Mouse (Mus musculus) limb, embryonic 15.5 days (tissue): ENCODE data around the gene Serpina3g. TPM values are rescaled to one million over a fixed set of nuclear protein-coding genes. Genes with fewer than 3 reads are reported as not detected.
"Not testable (repeated sequence)": the region's sequence is repeated elsewhere in the genome, so short reads cannot be mapped to it uniquely, and the experiment has no call there.

Source experiments
- ATAC-seq: fragments of 200-750 bp; cut with Nextera tagmentation; 2 replicates; pipeline ENCODE4 v1.8.0; 2017; ENCODE audit warnings: low read depth, moderate TSS enrichment; ENCODE audit not compliant: insufficient number of reproducible peaks, low FRiP score, low TSS enrichment
- H3K27ac ChIP-seq: fragments of 300-500 bp; sonication (generic); 2 replicates; pipeline ENCODE4 v1.5.1; 2015; ENCODE audit warnings: moderate library complexity, mild to moderate bottlenecking, inconsistent platforms
- H3K27me3 ChIP-seq: fragments of 300-500 bp; sonication (generic); 2 replicates; pipeline ENCODE4 v1.6.1; 2015; ENCODE audit warnings: inconsistent platforms
- H3K36me3 ChIP-seq: fragments of 300-500 bp; sonication (generic); 2 replicates; pipeline ENCODE4 v1.6.1; 2015; ENCODE audit warnings: inconsistent platforms
- H3K4me1 ChIP-seq: fragments of 300-500 bp; sonication (generic); 2 replicates; pipeline ENCODE4 v1.6.1; 2015; ENCODE audit warnings: inconsistent platforms
- H3K4me2 ChIP-seq: fragments of 300-500 bp; sonication (generic); 2 replicates; pipeline ENCODE4 v1.6.1; 2015; ENCODE audit warnings: mild to moderate bottlenecking, inconsistent platforms
- H3K4me3 ChIP-seq: fragments of 300-500 bp; sonication (generic); 2 replicates; pipeline ENCODE4 v1.5.1; 2015; ENCODE audit warnings: mild to moderate bottlenecking, inconsistent platforms
- H3K9ac ChIP-seq: fragments of 300-500 bp; sonication (generic); 2 replicates; pipeline ENCODE4 v1.6.1; 2015; ENCODE audit warnings: inconsistent platforms
- H3K9me3 ChIP-seq: fragments of 300-500 bp; sonication (generic); 2 replicates; pipeline ENCODE4 v1.6.1; 2016; ENCODE audit warnings: inconsistent platforms
- WGBS: fragments of 180-500 bp; shearing (Covaris S2); methylation state at CpG from one replicate; pipeline ENCODE4 v1.1.7; 2015; 5-methylcytosine and 5-hydroxymethylcytosine counted together
- polyA plus RNA-seq: library from polyadenylated mRNA; unstranded; fragments of >200 nt; fragmentation: Nextera tagmentation; extraction: Ambion mirVana; gene quantifications from 2 replicates; pipeline ENCODE4 v1.2.1, GENCODE M21; 2015

Serpina3g gene
- polyA plus RNA-seq, 1 experiment from 2014 or later: 0.65 TPM

- 88% methylated on average over 1 of the region's 1 CpGs for whole genome bisulfite sequencing
- not testable (repeated sequence) for H3K27ac ChIP-seq, H3K4me3 ChIP-seq, H3K9ac ChIP-seq, H3K9me3 ChIP-seq, H3K4me2 ChIP-seq, H3K36me3 ChIP-seq, H3K4me1 ChIP-seq, ATAC-seq, H3K27me3 ChIP-seq
Measured at GRCm38 (mm10) chr12:104238048-104238447, 2.0 kb downstream of the Serpina3g start.

- H3K9ac ChIP-seq: no peak overlapping the region
- H3K9me3 ChIP-seq: no peaks in the 10 kb centered on the region
- no peak overlapping the region for H3K27ac ChIP-seq
- no peaks in the 10 kb centered on the region for H3K27me3 ChIP-seq
- H3K4me3 ChIP-seq: no peak overlapping the region
- H3K4me2 ChIP-seq: no peak overlapping the region
- H3K4me1 ChIP-seq: 0 out of 2 replicates have a peak, but pooled peaks cover 6% of the 10 kb centered on the region
- no peak for ATAC-seq
- H3K36me3 ChIP-seq: no peaks in the 10 kb centered on the region
Measured at GRCm38 (mm10) chr12:104243307-104243706, 7.3 kb downstream of the Serpina3g start.

- no peak overlapping the region for H3K4me2 ChIP-seq
- H3K9me3 ChIP-seq: no peaks in the 10 kb centered on the region
- H3K36me3 ChIP-seq: no peaks in the 10 kb centered on the region
- H3K27me3 ChIP-seq: no peaks in the 10 kb centered on the region
- no peak overlapping the region for H3K27ac ChIP-seq
- H3K4me3 ChIP-seq: no peak overlapping the region
- 0 out of 2 replicates have a peak, but pooled peaks cover 6% of the 10 kb centered on the region for H3K4me1 ChIP-seq
- WGBS: 71% methylated on average over 1 of the region's 1 CpGs
- H3K9ac ChIP-seq: no peak overlapping the region
- ATAC-seq: no peak
Measured at GRCm38 (mm10) chr12:104245092-104245491, 9.0 kb downstream of the Serpina3g start.

- no peaks in the 10 kb centered on the region for H3K27me3 ChIP-seq
- ATAC-seq: no peak
- 66% methylated on average over 3 of the region's 3 CpGs for WGBS
- H3K4me2 ChIP-seq: no peak overlapping the region
- H3K27ac ChIP-seq: no peak overlapping the region
- H3K9me3 ChIP-seq: no peaks in the 10 kb centered on the region
- no peak overlapping the region for H3K4me3 ChIP-seq
- 0 out of 2 replicates have a peak, but pooled peaks cover 6% of the 10 kb centered on the region for H3K4me1 ChIP-seq
- no peaks in the 10 kb centered on the region for H3K36me3 ChIP-seq
- no peak overlapping the region for H3K9ac ChIP-seq
Measured at GRCm38 (mm10) chr12:104245595-104245994, 9.6 kb downstream of the Serpina3g start.

GRCm38 (mm10) chr12:104247553-104248002 is 11.5 kb downstream of the Serpina3g start:
- Histone ChIP-seq H3K4me1 (0 out of 2 replicates have a peak, but pooled peaks cover 6% of the 10 kb centered on the region), H3K27me3 (no peaks in the 10 kb centered on the region), H3K4me3 (no peak overlapping the region), H3K9me3 (no peaks in the 10 kb centered on the region), H3K4me2 (no peak overlapping the region), H3K27ac (peak overlapping the region; percentile 43; the same call in 1 of the 2 replicates), H3K36me3 (no peaks in the 10 kb centered on the region), H3K9ac (no peak overlapping the region)
- peak; percentile 46; the same call in 1 of the 2 replicates for ATAC-seq

- ATAC-seq: no peak
- Histone ChIP-seq H3K36me3 (no peaks in the 10 kb centered on the region), H3K4me3 (no peak overlapping the region), H3K27ac (0 out of 2 replicates have a peak overlapping the region, but pooled peaks have one; percentile 43), H3K4me1 (0 out of 2 replicates have a peak, but pooled peaks cover 6% of the 10 kb centered on the region), H3K9ac (no peak overlapping the region), H3K27me3 (no peaks in the 10 kb centered on the region), H3K4me2 (no peak overlapping the region), H3K9me3 (no peaks in the 10 kb centered on the region)
- 53% methylated on average over 3 of the region's 3 CpGs for WGBS
Measured at GRCm38 (mm10) chr12:104248231-104248630, 12.2 kb downstream of the Serpina3g start.

GRCm38 (mm10) chr12:104261041-104261440 is 25.0 kb downstream of the Serpina3g start:
- no peaks in the 10 kb centered on the region for H3K36me3 ChIP-seq
- no peak overlapping the region for H3K4me2 ChIP-seq
- H3K9ac ChIP-seq: no peak overlapping the region
- H3K4me3 ChIP-seq: no peak overlapping the region
- H3K27ac ChIP-seq: no peak overlapping the region
- 39% methylated on average over 3 of the region's 3 CpGs for WGBS
- ATAC-seq: no peak
- H3K27me3 ChIP-seq: no peaks in the 10 kb centered on the region
- no peaks in the 10 kb centered on the region for H3K9me3 ChIP-seq
- H3K4me1 ChIP-seq: peaks cover 7% of the 10 kb centered on the region; the same call in 1 of the 2 replicates

- no peak for ATAC-seq
- no peak within 1 kb of the TSS for H3K4me2 ChIP-seq
- no peaks in the 10 kb centered on the region for H3K27me3 ChIP-seq
- no peak within 1 kb of the TSS for H3K27ac ChIP-seq
- H3K4me3 ChIP-seq: no peak within 1 kb of the TSS
- peaks cover 7% of the 10 kb centered on the region; the same call in 1 of the 2 replicates for H3K4me1 ChIP-seq
- H3K9ac ChIP-seq: no peak within 1 kb of the TSS
- H3K36me3 ChIP-seq: no peaks in the 10 kb centered on the region
- H3K9me3 ChIP-seq: no peaks in the 10 kb centered on the region
Measured at GRCm38 (mm10) chr12:104262863-104263262, 26.8 kb downstream of the Serpina3g start, which contains the start of gene Serpina3i. Gene Serpina3i, plus strand, starts transcription at chr12:104263122.

GRCm38 (mm10) chr12:104266374-104266773 is 30.3 kb downstream of the Serpina3g start:
- H3K36me3 ChIP-seq: no peaks in the 10 kb centered on the region
- H3K4me3 ChIP-seq: no peak overlapping the region
- peaks cover 7% of the 10 kb centered on the region; the same call in 1 of the 2 replicates for H3K4me1 ChIP-seq
- no peaks in the 10 kb centered on the region for H3K9me3 ChIP-seq
- WGBS: 80% methylated on average over 3 of the region's 3 CpGs
- H3K27ac ChIP-seq: no peak overlapping the region
- no peaks in the 10 kb centered on the region for H3K27me3 ChIP-seq
- no peak overlapping the region for H3K4me2 ChIP-seq
- H3K9ac ChIP-seq: no peak overlapping the region
- no peak for ATAC-seq

GRCm38 (mm10) chr12:104278216-104279055 is 42.4 kb downstream of the Serpina3g start:
- H3K4me3 ChIP-seq: no peak overlapping the region
- H3K27ac ChIP-seq: no peak overlapping the region
- H3K27me3 ChIP-seq: no peaks in the 10 kb centered on the region
- no peaks in the 10 kb centered on the region for H3K9me3 ChIP-seq
- no peak for ATAC-seq
- WGBS: 56% methylated on average over 18 of the region's 18 CpGs
- H3K36me3 ChIP-seq: no peaks in the 10 kb centered on the region
- no peak overlapping the region for H3K4me2 ChIP-seq
- H3K9ac ChIP-seq: no peak overlapping the region
- H3K4me1 ChIP-seq: peaks cover 6% of the 10 kb centered on the region; the same call in 1 of the 2 replicates

- WGBS: 3% methylated on average over 3 of the region's 3 CpGs
- Histone ChIP-seq H3K9me3 (no peaks in the 10 kb centered on the region), H3K4me2 (no peak overlapping the region), H3K4me3 (no peak overlapping the region), H3K27ac (no peak overlapping the region), H3K27me3 (no peaks in the 10 kb centered on the region), H3K36me3 (no peaks in the 10 kb centered on the region), H3K9ac (no peak overlapping the region), H3K4me1 (peaks cover 6% of the 10 kb centered on the region; the same call in 1 of the 2 replicates)
- ATAC-seq: no peak
Measured at GRCm38 (mm10) chr12:104279056-104279435, 43.0 kb downstream of the Serpina3g start.

- Histone ChIP-seq H3K27me3 (no peaks in the 10 kb centered on the region), H3K4me3 (no peak overlapping the region), H3K36me3 (no peaks in the 10 kb centered on the region), H3K9ac (no peak overlapping the region), H3K27ac (no peak overlapping the region), H3K9me3 (no peaks in the 10 kb centered on the region), H3K4me1 (peaks cover 3% of the 10 kb centered on the region; the same call in 1 of the 2 replicates), H3K4me2 (no peak overlapping the region)
- WGBS: 88% methylated on average over 11 of the region's 11 CpGs
- no peak for ATAC-seq
Measured at GRCm38 (mm10) chr12:104283380-104283779, 47.3 kb downstream of the Serpina3g start.
